ENCODE assay signal across 8 mouse cellular contexts in the genomic region with DNA sequence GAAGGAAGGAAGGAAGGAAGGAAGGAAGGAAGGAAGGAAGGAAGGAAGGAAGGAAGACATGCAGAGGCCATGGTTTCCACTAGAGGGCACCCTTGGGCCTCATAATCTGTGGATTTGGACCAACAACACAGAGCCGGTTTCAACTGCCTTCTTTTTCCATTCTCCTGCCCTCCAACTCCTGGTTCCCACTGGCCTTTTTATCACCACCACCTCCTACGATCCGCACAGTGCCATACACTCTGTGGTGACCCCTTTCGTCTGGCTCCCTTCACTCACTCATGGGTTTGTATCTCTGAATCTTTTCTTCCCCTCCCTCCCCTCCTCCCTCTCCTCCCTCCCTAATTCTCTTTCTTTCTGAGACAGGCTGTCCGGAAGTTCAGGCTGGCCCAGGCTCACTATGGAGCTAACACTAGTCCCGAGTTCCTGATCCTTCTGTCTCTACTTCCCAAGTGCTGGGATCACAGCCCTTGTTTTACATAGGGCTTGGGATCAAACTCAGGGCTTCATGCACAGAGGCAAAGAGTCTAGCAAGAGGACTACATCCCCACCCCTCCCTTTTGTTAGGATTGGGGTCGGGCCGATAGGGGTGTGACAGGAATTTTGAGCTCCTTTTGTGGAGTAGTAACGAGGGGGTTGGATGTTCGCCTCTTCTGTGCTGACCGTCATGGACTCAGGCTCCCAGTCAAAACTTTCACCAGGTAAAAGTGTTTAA. TPM values are rescaled to one million over a fixed set of nuclear protein-coding genes. Genes with fewer than 3 reads are reported as not detected.
A peak's percentile ranks its signal among the peaks of the same experiment; 100 is the strongest.
DNase-seq lines count a peak whose midpoint lies in the region; ATAC-seq lines count a peak whose summit lies in the region.

No protein-coding gene starts in this region.

- 0 out of 2 replicates have a peak, but pooled peaks have one; percentile 51 for ATAC-seq in lung, embryonic 16.5 days (ENCODE audit: low read depth)

- H3K4me3 ChIP-seq in lung, embryonic 16.5 days (ENCODE audit: low read length) = no peak overlapping the region

- no peaks in the 10 kb centered on the region for H3K9me3 ChIP-seq in lung, embryonic 16.5 days (ENCODE audit: control insufficient read depth, low read length)

- peak overlapping the region; percentile 26; the same call in 1 of the 2 replicates for H3K4me2 ChIP-seq in lung, embryonic 16.5 days (ENCODE audit: low read depth, low read length)

- peak; percentile 33 to 82 for DNase-seq in adrenal gland, adult (ENCODE audit: inconsistent age in 2 of 2, low spot score in 1 of 2)
- DNase-seq in adrenal gland, postnatal 4 days (ENCODE audit: low spot score in 2 of 2) = no peak
- peak; percentile 84 for DNase-seq in A20 (ENCODE audit: low read depth, low spot score)
- peak; percentile 8 for DNase-seq in c-Kit-positive CD71-positive TER-119-positive erythroid progenitor cells, embryonic 14.5 days (ENCODE audit: low spot score)
- peak; percentile 27 to 36 for DNase-seq in frontal cortex, postnatal 25 days (ENCODE audit: low spot score in 2 of 2)
- DNase-seq in kidney, adult 8-10 months = peak; percentile 31 to 60
- peak; percentile 19 for DNase-seq in right cerebral cortex, postnatal 25 days

- H3K27me3 ChIP-seq in lung, embryonic 16.5 days (ENCODE audit: control insufficient read depth, insufficient read depth, low read depth, low read length) = no peaks in the 10 kb centered on the region

- H3K9ac ChIP-seq in lung, embryonic 16.5 days (ENCODE audit: low read length) = no peak overlapping the region

- H3K4me1 ChIP-seq in lung, embryonic 16.5 days (replicated peaks; ENCODE audit: control insufficient read depth, insufficient read depth, low read length) = no peaks in the 10 kb centered on the region

- H3K27ac ChIP-seq in lung, embryonic 16.5 days (ENCODE audit: low read length) = no peak overlapping the region

- 33% methylated on average over 11 of the region's 11 CpGs for WGBS in lung, embryonic 16.5 days

- H3K36me3 ChIP-seq in lung, embryonic 16.5 days (ENCODE audit: control insufficient read depth, insufficient read depth, low read length) = no peaks in the 10 kb centered on the region

RNA-seq across cellular contexts. Expression of gene Dnaic2, which starts 9.9 kb away (rescaled TPM):
- total RNA-seq in adrenal gland, postnatal 4 days (2021) = 1 to 10 TPM; 1.7 to 2.0 TPM
- 7.1 and 8.5 TPM in 2 replicates for polyA plus RNA-seq in lung, embryonic 16.5 days (2015; fragmentation: Nextera tagmentation; extraction: Ambion mirVana)

RNA-seq across cellular contexts. Expression of gene Kif19a, which starts 28.1 kb away (rescaled TPM):
- 1 to 10 TPM in 1 of 2 experiments, under 1 TPM in 1; 0.99 to 1.6 TPM for total RNA-seq in adrenal gland, postnatal 4 days (2021)
- 0.46 and 0.72 TPM in 2 replicates for polyA plus RNA-seq in lung, embryonic 16.5 days (2015; fragmentation: Nextera tagmentation; extraction: Ambion mirVana)

RNA-seq across cellular contexts. Expression of gene Btbd17, which starts 58.7 kb away (rescaled TPM):
- under 1 TPM; 0.50 to 0.59 TPM for total RNA-seq in adrenal gland, postnatal 4 days (2021)
- 0.23 and 0.34 TPM in 2 replicates for polyA plus RNA-seq in lung, embryonic 16.5 days (2015; fragmentation: Nextera tagmentation; extraction: Ambion mirVana)

Comparison
In these comparisons a context has a peak if more than half of its experiments do, and no peak if none do; other contexts are left out.
1. DNase-seq: peak in adrenal gland, adult (2 of 2), A20 (single experiment), c-Kit-positive CD71-positive TER-119-positive erythroid progenitor cells, embryonic 14.5 days (single experiment), frontal cortex, postnatal 25 days (2 of 2), kidney, adult 8-10 months (2 of 2) and right cerebral cortex, postnatal 25 days (single experiment); none in adrenal gland, postnatal 4 days (0 of 2).